Mouse (Mus musculus): ENCODE results near the gene Ice1. TPM values are rescaled to one million over a fixed set of nuclear protein-coding genes. Genes with fewer than 3 reads are reported as not detected.

Ice1 gene
- polyA plus RNA-seq, 1 experiment from 2014 or later: 18.8 TPM

- whole genome bisulfite sequencing: 55% methylated on average over 2 of the region's 2 CpGs
- Histone ChIP-seq H3K27ac (replicated peaks) (no peak overlapping the region), H3K36me3 (0 out of 2 replicates have a peak, but pooled peaks cover 3% of the 10 kb centered on the region), H3K4me3 (peak overlapping the region; percentile 88; the same call in 1 of the 2 replicates), H3K4me1 (peaks cover 27% of the 10 kb centered on the region), H3K9me3 (replicated peaks) (no peaks in the 10 kb centered on the region), H3K27me3 (ENCODE audit: low read depth, poor library complexity, severe bottlenecking) (no peaks in the 10 kb centered on the region)
- DNase-seq (ENCODE audit: low spot score): no peak
Observed at GRCm38 (mm10) chr13:70635591-70635990, 1.8 kb downstream of the Ice1 start.

GRCm38 (mm10) chr13:70626416-70626815, 11.0 kb downstream of the Ice1 start:
- Histone ChIP-seq H3K36me3 (peaks cover 10% of the 10 kb centered on the region), H3K4me3 (no peak overlapping the region), H3K27ac (replicated peaks) (no peak overlapping the region), H3K27me3 (ENCODE audit: low read depth, poor library complexity, severe bottlenecking) (no peaks in the 10 kb centered on the region), H3K9me3 (replicated peaks) (peaks cover 8% of the 10 kb centered on the region), H3K4me1 (no peaks in the 10 kb centered on the region)
- DNase-seq (ENCODE audit: low spot score): no peak
- WGBS: 85% methylated on average over 4 of the region's 4 CpGs

- Histone ChIP-seq H3K36me3 (peaks cover 12% of the 10 kb centered on the region), H3K4me1 (no peaks in the 10 kb centered on the region), H3K4me3 (no peak overlapping the region), H3K27me3 (ENCODE audit: low read depth, poor library complexity, severe bottlenecking) (no peaks in the 10 kb centered on the region), H3K9me3 (replicated peaks) (peaks cover 8% of the 10 kb centered on the region), H3K27ac (replicated peaks) (no peak overlapping the region)
- DNase-seq (ENCODE audit: low spot score): no peak
- WGBS: 80% methylated on average over 1 of the region's 1 CpGs
Observed at GRCm38 (mm10) chr13:70625665-70626064, 11.8 kb downstream of the Ice1 start.

GRCm38 (mm10) chr13:70624445-70624844, 13.0 kb downstream of the Ice1 start:
- no peak overlapping the region for H3K27ac ChIP-seq (replicated peaks)
- DNase-seq (ENCODE audit: low spot score): no peak
- H3K27me3 ChIP-seq (ENCODE audit: low read depth, poor library complexity, severe bottlenecking): no peaks in the 10 kb centered on the region
- peaks cover 6% of the 10 kb centered on the region for H3K9me3 ChIP-seq (replicated peaks)
- H3K36me3 ChIP-seq: peaks cover 22% of the 10 kb centered on the region
- no peak overlapping the region for H3K4me3 ChIP-seq
- H3K4me1 ChIP-seq: no peaks in the 10 kb centered on the region
- 94% methylated on average over 4 of the region's 4 CpGs for WGBS

GRCm38 (mm10) chr13:70622461-70623057, 14.9 kb downstream of the Ice1 start:
- Histone ChIP-seq H3K4me1 (no peaks in the 10 kb centered on the region), H3K27ac (replicated peaks) (no peak overlapping the region), H3K27me3 (ENCODE audit: low read depth, poor library complexity, severe bottlenecking) (no peaks in the 10 kb centered on the region), H3K9me3 (replicated peaks) (no peaks in the 10 kb centered on the region), H3K36me3 (peaks cover 40% of the 10 kb centered on the region), H3K4me3 (no peak overlapping the region)
- DNase-seq (ENCODE audit: low spot score): no peak
- WGBS: 95% methylated on average over 4 of the region's 4 CpGs

- Histone ChIP-seq H3K27ac (replicated peaks) (no peak overlapping the region), H3K27me3 (ENCODE audit: low read depth, poor library complexity, severe bottlenecking) (no peaks in the 10 kb centered on the region), H3K4me1 (no peaks in the 10 kb centered on the region), H3K4me3 (no peak overlapping the region), H3K9me3 (replicated peaks) (no peaks in the 10 kb centered on the region), H3K36me3 (peaks cover 51% of the 10 kb centered on the region)
- DNase-seq (ENCODE audit: low spot score): no peak
- 96% methylated on average over 9 of the region's 9 CpGs for WGBS
Observed at GRCm38 (mm10) chr13:70621509-70621908, 15.9 kb downstream of the Ice1 start.

- Histone ChIP-seq H3K9me3 (replicated peaks) (no peaks in the 10 kb centered on the region), H3K4me3 (no peak overlapping the region), H3K36me3 (peaks cover 89% of the 10 kb centered on the region), H3K27me3 (ENCODE audit: low read depth, poor library complexity, severe bottlenecking) (no peaks in the 10 kb centered on the region), H3K4me1 (no peaks in the 10 kb centered on the region), H3K27ac (replicated peaks) (no peak overlapping the region)
- no peak for DNase-seq (ENCODE audit: low spot score)
- 88% methylated on average over 2 of the region's 2 CpGs for WGBS
Observed at GRCm38 (mm10) chr13:70612837-70613236, 24.6 kb downstream of the Ice1 start.

- Histone ChIP-seq H3K27ac (replicated peaks) (no peak overlapping the region), H3K27me3 (ENCODE audit: low read depth, poor library complexity, severe bottlenecking) (no peaks in the 10 kb centered on the region), H3K4me1 (no peaks in the 10 kb centered on the region), H3K9me3 (replicated peaks) (no peaks in the 10 kb centered on the region), H3K4me3 (no peak overlapping the region), H3K36me3 (peaks cover 89% of the 10 kb centered on the region)
- 88% methylated on average over 15 of the region's 15 CpGs for WGBS
- DNase-seq (ENCODE audit: low spot score): peak; percentile 71
Observed at GRCm38 (mm10) chr13:70610431-70611420, 26.7 kb downstream of the Ice1 start.

- H3K27me3 ChIP-seq (ENCODE audit: low read depth, poor library complexity, severe bottlenecking): no peaks in the 10 kb centered on the region
- no peaks in the 10 kb centered on the region for H3K9me3 ChIP-seq (replicated peaks)
- 92% methylated on average over 3 of the region's 3 CpGs for WGBS
- no peak overlapping the region for H3K4me3 ChIP-seq
- no peak for DNase-seq (ENCODE audit: low spot score)
- H3K4me1 ChIP-seq: no peaks in the 10 kb centered on the region
- H3K36me3 ChIP-seq: peaks cover 89% of the 10 kb centered on the region
- no peak overlapping the region for H3K27ac ChIP-seq (replicated peaks)
Observed at GRCm38 (mm10) chr13:70609632-70610031, 27.8 kb downstream of the Ice1 start.

GRCm38 (mm10) chr13:70605366-70605765, 32.1 kb downstream of the Ice1 start:
- no peak overlapping the region for H3K27ac ChIP-seq (replicated peaks)
- H3K36me3 ChIP-seq: peaks cover 100% of the 10 kb centered on the region
- DNase-seq (ENCODE audit: low spot score): no peak
- H3K4me1 ChIP-seq: no peaks in the 10 kb centered on the region
- WGBS: 99% methylated on average over 5 of the region's 5 CpGs
- no peak overlapping the region for H3K4me3 ChIP-seq
- H3K9me3 ChIP-seq (replicated peaks): no peaks in the 10 kb centered on the region
- no peaks in the 10 kb centered on the region for H3K27me3 ChIP-seq (ENCODE audit: low read depth, poor library complexity, severe bottlenecking)

GRCm38 (mm10) chr13:70604723-70605122, 32.7 kb downstream of the Ice1 start:
- H3K36me3 ChIP-seq: peaks cover 100% of the 10 kb centered on the region
- H3K27ac ChIP-seq (replicated peaks): no peak overlapping the region
- 86% methylated on average over 8 of the region's 8 CpGs for WGBS
- no peaks in the 10 kb centered on the region for H3K4me1 ChIP-seq
- H3K27me3 ChIP-seq (ENCODE audit: low read depth, poor library complexity, severe bottlenecking): no peaks in the 10 kb centered on the region
- H3K4me3 ChIP-seq: no peak overlapping the region
- no peaks in the 10 kb centered on the region for H3K9me3 ChIP-seq (replicated peaks)
- no peak for DNase-seq (ENCODE audit: low spot score)

- peaks cover 93% of the 10 kb centered on the region for H3K36me3 ChIP-seq
- no peak overlapping the region for H3K4me3 ChIP-seq
- no peaks in the 10 kb centered on the region for H3K4me1 ChIP-seq
- DNase-seq (ENCODE audit: low spot score): no peak
- WGBS: 89% methylated on average over 1 of the region's 1 CpGs
- H3K27ac ChIP-seq (replicated peaks): no peak overlapping the region
- H3K9me3 ChIP-seq (replicated peaks): no peaks in the 10 kb centered on the region
- H3K27me3 ChIP-seq (ENCODE audit: low read depth, poor library complexity, severe bottlenecking): no peaks in the 10 kb centered on the region
Observed at GRCm38 (mm10) chr13:70601566-70601965, 35.9 kb downstream of the Ice1 start.

Data from midbrain, embryonic 10.5 days (tissue).